Mouse (Mus musculus) retina, postnatal 1 day (tissue): ENCODE measurements at regions not wholly inside any gene's neighbourhood (a gene's known extent, or its start where the extent isn't known, plus 50 kb on each side); places are given as distances from the start of the nearest gene placed in this dataset.
A peak's percentile ranks its signal among the peaks of the same experiment; 100 is the strongest.

Experiments
- DNase-seq: peaks from one replicate; pipeline ENCODE4 v3.0.0-alpha.2; 2012

GRCm38 (mm10) chr13:34462206-34462807 is 117.3 kb upstream of the Slc22a23 start:
- DNase-seq, result no peak

GRCm38 (mm10) chr13:34460969-34461368 is 116.0 kb upstream of the Slc22a23 start:
- no peak for DNase-seq

GRCm38 (mm10) chr13:34456051-34456450 is 111.1 kb upstream of the Slc22a23 start:
- no peak for DNase-seq

- no peak for DNase-seq
Observed at GRCm38 (mm10) chr13:34446806-34447205, 101.8 kb upstream of the Slc22a23 start.

GRCm38 (mm10) chr13:34446327-34446726 is 101.3 kb upstream of the Slc22a23 start:
- DNase-seq, result no peak

GRCm38 (mm10) chr13:34441347-34441746 is 96.4 kb upstream of the Slc22a23 start:
- peak; percentile 65 for DNase-seq

GRCm38 (mm10) chr13:34427527-34427926 is 82.5 kb upstream of the Slc22a23 start:
- DNase-seq, result no peak

GRCm38 (mm10) chr13:34424921-34425320 is 79.9 kb upstream of the Slc22a23 start:
- no peak for DNase-seq

GRCm38 (mm10) chr13:34421644-34422043 is 76.7 kb upstream of the Slc22a23 start:
- no peak for DNase-seq

- no peak for DNase-seq
Observed at GRCm38 (mm10) chr13:34420341-34421156, 75.6 kb upstream of the Slc22a23 start.

GRCm38 (mm10) chr13:34419061-34419460 is 74.1 kb upstream of the Slc22a23 start:
- DNase-seq, result no peak

- no peak for DNase-seq
Observed at GRCm38 (mm10) chr13:34416603-34417002, 71.6 kb upstream of the Slc22a23 start.

GRCm38 (mm10) chr13:34414533-34414932 is 69.6 kb upstream of the Slc22a23 start:
- no peak for DNase-seq

GRCm38 (mm10) chr13:34408669-34409055 is 63.7 kb upstream of the Slc22a23 start:
- no peak for DNase-seq

- DNase-seq, result no peak
Observed at GRCm38 (mm10) chr13:34408007-34408668, 63.2 kb upstream of the Slc22a23 start.

- DNase-seq, result no peak
Observed at GRCm38 (mm10) chr13:34406291-34406690, 61.3 kb upstream of the Slc22a23 start.

GRCm38 (mm10) chr13:34402631-34403030 is 57.6 kb upstream of the Slc22a23 start:
- DNase-seq, result no peak

- DNase-seq, result no peak
Observed at GRCm38 (mm10) chr13:34401031-34401430, 56.0 kb upstream of the Slc22a23 start.

- DNase-seq, result no peak
Observed at GRCm38 (mm10) chr13:34398847-34399246, 53.9 kb upstream of the Slc22a23 start.

GRCm38 (mm10) chr13:34398061-34398787 is 53.2 kb upstream of the Slc22a23 start:
- DNase-seq, result no peak

GRCm38 (mm10) chr13:34395504-34395903 is 50.5 kb upstream of the Slc22a23 start:
- no peak for DNase-seq

- no peak for DNase-seq
Observed at GRCm38 (mm10) chr13:34395010-34395409, 50.0 kb upstream of the Slc22a23 start.
